Mouse (Mus musculus) mature B cell (primary cell): ENCODE data around the gene Ltbp3.

Experiments used
- in situ Hi-C: fragments of 300-500 bp; cut with MboI; formaldehyde crosslinking; loops from 2 replicates; pipeline ENCODE4 v1.14.3; 2019

Ltbp3 gene

GRCm38 (mm10) chr19:5756321-5756985 is 15.7 kb downstream of the Ltbp3 start:
- in situ Hi-C loops, result no loop called here

GRCm38 (mm10) chr19:5756991-5757636 is 16.4 kb downstream of the Ltbp3 start:
- in situ Hi-C loops, result no loop called here

GRCm38 (mm10) chr19:5758878-5759403 is 18.2 kb downstream of the Ltbp3 start:
- in situ Hi-C loops, result no loop called here

GRCm38 (mm10) chr19:5763163-5763562 is 22.5 kb downstream of the Ltbp3 start:
- in situ Hi-C loops, result no loop called here

GRCm38 (mm10) chr19:5767271-5767670 is 26.6 kb downstream of the Ltbp3 start:
- in situ Hi-C loops, result no loop called here

- in situ Hi-C loops, result no loop called here
These were observed 29.6 kb downstream of the Ltbp3 start for GRCm38 (mm10) chr19:5770311-5770710.

GRCm38 (mm10) chr19:5770925-5771860 is 30.5 kb downstream of the Ltbp3 start, which contains the start of gene Scyl1:
TSS of gene Scyl1 (minus strand) at chr19:5771419.
- in situ Hi-C loops, result no loop called here

- in situ Hi-C loops, result no loop called here
These were observed 36.8 kb downstream of the Ltbp3 start for GRCm38 (mm10) chr19:5777387-5778032.

- in situ Hi-C loops, result no loop called here
These were observed 37.6 kb downstream of the Ltbp3 start for GRCm38 (mm10) chr19:5778312-5778711.

- in situ Hi-C loops, result no loop called here
These were observed 39.5 kb downstream of the Ltbp3 start for GRCm38 (mm10) chr19:5780203-5780602.

- in situ Hi-C loops, result no loop called here
These were observed 40.8 kb downstream of the Ltbp3 start for GRCm38 (mm10) chr19:5781532-5781931.

- in situ Hi-C loops, result no loop called here
These were observed 41.4 kb downstream of the Ltbp3 start for GRCm38 (mm10) chr19:5782121-5782520.

- in situ Hi-C loops, result no loop called here
These were observed 44.4 kb downstream of the Ltbp3 start for GRCm38 (mm10) chr19:5784958-5785577.

- in situ Hi-C loops, result no loop called here
These were observed 45.9 kb downstream of the Ltbp3 start for GRCm38 (mm10) chr19:5786441-5787114.

GRCm38 (mm10) chr19:5787128-5787635 is 46.5 kb downstream of the Ltbp3 start:
- in situ Hi-C loops, result no loop called here

GRCm38 (mm10) chr19:5787920-5788319 is 47.2 kb downstream of the Ltbp3 start:
- in situ Hi-C loops, result no loop called here

- in situ Hi-C loops, result no loop called here
These were observed 47.9 kb downstream of the Ltbp3 start for GRCm38 (mm10) chr19:5788620-5789019.

- in situ Hi-C loops, result no loop called here
These were observed 48.4 kb downstream of the Ltbp3 start for GRCm38 (mm10) chr19:5789066-5789465.

GRCm38 (mm10) chr19:5791329-5791728 is 50.6 kb downstream of the Ltbp3 start:
- in situ Hi-C loops, result loop anchor here (5.0 kb wide), 1 partner anchor 56 kb away; no protein-coding TSS in a partner anchor

GRCm38 (mm10) chr19:5793116-5793515 is 52.4 kb downstream of the Ltbp3 start:
- in situ Hi-C loops, result loop anchor here (5.0 kb wide), 1 partner anchor 54 kb away; no protein-coding TSS in a partner anchor
